Mouse (Mus musculus) brown adipose tissue, adult 24 weeks (tissue): ENCODE measurements around the gene Cdk9. TPM values are rescaled to one million over a fixed set of nuclear protein-coding genes. Genes with fewer than 3 reads are reported as not detected.

Experiments used
- H3K27ac ChIP-seq: fragments of 200-500 bp; replicated peaks from 2 replicates; pipeline ENCODE4 v1.5.1; 2012; ENCODE audit warnings: low read depth, mild to moderate bottlenecking, low read length
- H3K4me1 ChIP-seq: fragments of 200-500 bp; 2 replicates; pipeline ENCODE4 v1.6.1; 2012; ENCODE audit warnings: low read length, mixed read lengths; ENCODE audit not compliant: control insufficient read depth, insufficient read depth, insufficient read length
- H3K4me3 ChIP-seq: fragments of 200-500 bp; 2 replicates; pipeline ENCODE4 v1.5.1; 2012; ENCODE audit warnings: low read depth, mild to moderate bottlenecking, low read length, moderate library complexity; ENCODE audit not compliant: insufficient read depth
- polyA plus RNA-seq: library from polyadenylated mRNA; stranded (reverse); fragments of >200 nt; gene quantifications from 2 replicates; pipeline ENCODE4 v1.2.4, GENCODE M21; 2012; ENCODE audit not compliant: missing spikeins, insufficient read depth, insufficient read length

The Cdk9 gene
- polyA plus RNA-seq, 1 experiment, result 27.6 TPM

DNA sequence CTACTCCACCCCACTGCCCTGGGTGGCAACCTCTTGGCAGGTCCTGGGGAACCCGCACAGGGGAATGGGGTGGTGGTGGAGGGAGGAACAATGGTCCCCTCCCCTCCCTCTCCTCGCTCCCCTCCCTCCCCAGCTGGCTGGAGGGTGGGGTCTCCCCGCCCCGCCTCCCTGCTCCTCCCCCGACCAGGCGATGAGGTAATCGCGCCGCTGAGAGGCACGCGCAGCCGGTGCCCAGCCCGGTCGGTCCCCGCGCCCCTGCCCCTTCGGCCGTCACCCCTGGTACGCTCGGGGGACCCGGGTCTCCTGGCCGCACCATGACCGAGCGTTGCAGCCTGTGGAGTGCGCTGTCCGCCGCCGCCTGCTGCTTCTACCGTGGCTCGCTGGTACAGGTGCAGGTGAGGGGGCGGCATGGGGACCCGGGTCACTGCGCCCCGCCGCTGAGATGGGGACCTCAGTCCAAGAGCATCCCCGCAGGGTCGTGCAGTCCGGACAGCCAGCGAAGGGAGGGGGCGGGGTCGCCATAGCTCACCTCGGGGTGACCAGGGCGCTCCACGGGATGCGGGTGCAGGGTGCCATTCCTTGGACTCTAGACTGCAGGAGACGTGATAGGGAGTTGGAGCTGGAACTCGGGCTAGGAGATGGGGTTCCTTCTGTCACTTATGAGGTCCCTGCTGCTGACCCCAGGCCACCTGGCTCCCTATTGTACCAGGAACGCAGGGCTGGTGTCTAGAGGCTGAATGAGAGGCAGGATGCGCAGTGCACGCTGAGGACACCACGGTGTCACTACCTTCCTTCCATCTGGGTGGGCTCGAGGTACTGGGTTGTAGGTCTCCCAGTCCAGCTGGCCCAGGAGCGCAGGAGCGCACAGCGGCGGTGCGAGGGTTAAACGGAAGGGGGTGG is 28.6 kb upstream of the Cdk9 start:
- Histone ChIP-seq H3K27ac (peak overlapping the region; percentile 32; the same call in 1 of the 2 replicates), H3K4me3 (peak overlapping the region; percentile 32), H3K4me1 (peaks cover 22% of the 10 kb centered on the region)

DNA sequence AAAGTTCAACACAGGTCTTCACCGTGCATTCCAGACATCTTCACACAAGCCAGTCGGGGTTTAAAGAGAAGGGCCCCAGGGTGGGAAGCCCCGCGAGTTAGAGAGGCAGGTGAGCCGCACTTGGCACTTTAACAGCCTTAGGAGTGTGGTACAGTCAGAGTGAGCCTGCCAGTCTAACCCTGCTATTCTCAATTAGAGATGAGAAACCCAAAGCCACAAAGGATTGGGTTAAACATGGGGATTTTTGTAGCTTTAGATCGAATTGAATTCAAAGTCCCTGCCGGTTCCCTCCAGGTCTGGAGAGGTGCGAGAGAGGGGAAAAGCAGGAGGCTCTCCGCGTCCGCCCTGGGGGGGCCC is 28.0 kb upstream of the Cdk9 start, which contains the start of gene 6330409D20Rik:
TSS of gene 6330409D20Rik (minus strand) at position 101 of the 357 bp plus-strand sequence.
- Histone ChIP-seq H3K4me1 (peaks cover 22% of the 10 kb centered on the region), H3K4me3 (peak within 1 kb of the TSS; percentile 32), H3K27ac (peak within 1 kb of the TSS; percentile 32; the same call in 1 of the 2 replicates)

DNA sequence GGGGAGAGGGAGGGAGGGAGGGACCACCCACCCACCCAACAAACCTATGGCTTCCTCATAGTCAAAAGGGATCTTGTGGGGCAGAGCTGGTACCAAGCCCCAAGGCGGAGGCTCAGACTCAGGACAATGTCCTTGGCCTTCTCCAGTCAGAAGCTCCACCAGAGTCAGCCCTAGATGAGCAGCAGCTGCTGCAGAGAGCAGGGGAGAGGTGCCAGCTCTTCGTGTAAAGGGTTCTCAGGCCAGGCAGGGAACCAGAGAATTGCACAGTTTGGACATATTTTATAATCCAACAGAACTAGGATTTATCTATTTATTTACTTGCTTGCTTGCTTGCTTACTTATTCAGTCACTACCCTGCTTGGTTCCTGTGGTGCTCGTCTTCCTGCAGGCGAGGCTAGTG is 26.4 kb upstream of the Cdk9 start:
- peaks cover 26% of the 10 kb centered on the region for H3K4me1 ChIP-seq
- no peak overlapping the region; the same call in 1 of the 2 replicates for H3K27ac ChIP-seq
- no peak overlapping the region for H3K4me3 ChIP-seq

DNA sequence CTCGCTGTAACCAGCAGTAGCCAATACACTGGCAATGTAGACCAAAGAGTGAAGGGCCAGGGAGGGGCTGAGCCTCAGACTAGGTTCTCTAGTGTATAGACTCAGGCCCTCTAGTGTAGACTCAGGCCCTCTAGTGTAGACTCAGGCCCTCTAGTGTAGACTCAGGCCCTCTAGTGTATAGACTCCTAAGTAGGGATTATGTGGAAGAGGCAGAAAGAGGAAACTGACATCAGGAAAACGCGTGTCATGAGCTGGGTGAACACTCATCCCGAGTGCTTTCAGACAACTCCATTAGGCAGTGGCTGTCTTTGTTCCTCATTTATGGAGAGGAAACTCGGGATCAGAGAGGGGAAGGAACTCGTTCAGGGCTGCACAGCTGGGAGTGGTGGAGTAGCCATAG is 24.1 kb upstream of the Cdk9 start:
- Histone ChIP-seq H3K27ac (peak overlapping the region; percentile 77; the same call in 1 of the 2 replicates), H3K4me1 (peaks cover 26% of the 10 kb centered on the region)

DNA sequence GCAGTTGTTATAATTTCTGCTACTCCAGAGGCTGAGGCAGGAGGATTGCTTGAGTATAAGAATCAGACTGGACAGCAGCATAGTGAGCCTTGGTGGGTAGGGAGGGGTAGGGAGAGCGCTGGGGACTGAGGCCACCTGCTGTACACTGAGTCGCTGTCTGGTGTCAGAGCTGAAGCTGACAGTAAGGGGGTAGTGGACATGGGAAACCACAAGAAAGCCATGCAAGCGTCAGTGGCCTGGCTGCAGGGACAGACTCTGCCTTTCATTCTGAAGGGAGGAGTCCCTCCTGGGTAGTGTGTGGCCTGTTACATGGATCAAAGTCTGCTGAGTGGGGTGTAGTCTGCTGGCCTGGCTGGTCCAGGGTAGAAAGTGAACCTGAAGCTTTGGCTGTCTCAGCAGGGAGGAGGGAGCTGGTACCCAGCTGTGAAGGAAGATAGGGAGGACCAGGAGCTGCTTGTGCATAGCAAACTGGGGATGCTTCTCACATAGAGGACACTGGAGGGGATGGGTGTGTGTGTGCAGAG is 23.5 kb upstream of the Cdk9 start:
- Histone ChIP-seq H3K27ac (peak overlapping the region; percentile 77), H3K4me3 (peak overlapping the region; percentile 14), H3K4me1 (peaks cover 22% of the 10 kb centered on the region)

More for the DNA sequence above, 24.1 kb upstream of the Cdk9 start:
- peak overlapping the region; percentile 3; the same call in 1 of the 2 replicates for H3K4me3 ChIP-seq

DNA sequence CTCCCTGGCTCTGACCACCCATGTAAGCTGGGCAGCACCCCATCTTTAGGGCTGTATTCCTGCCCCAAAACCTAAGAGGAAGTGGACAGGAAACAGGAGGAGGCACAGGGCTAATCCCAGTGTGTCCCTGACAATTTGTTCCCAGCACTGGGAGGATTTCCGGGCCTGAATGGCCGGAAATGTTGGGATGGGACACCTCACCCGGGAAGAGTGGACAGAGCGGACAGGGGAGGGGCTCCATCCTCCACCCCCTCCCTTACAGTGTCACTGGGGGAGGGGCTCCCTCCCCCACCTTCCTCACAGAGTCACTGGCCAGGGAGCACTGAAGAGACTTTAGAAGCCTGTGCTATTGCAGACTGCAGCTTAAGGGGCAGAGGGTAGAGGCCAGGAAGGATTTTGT is 22.1 kb upstream of the Cdk9 start:
- Histone ChIP-seq H3K4me1 (peaks cover 22% of the 10 kb centered on the region), H3K27ac (peak overlapping the region; percentile 99), H3K4me3 (peak overlapping the region; percentile 23)

DNA sequence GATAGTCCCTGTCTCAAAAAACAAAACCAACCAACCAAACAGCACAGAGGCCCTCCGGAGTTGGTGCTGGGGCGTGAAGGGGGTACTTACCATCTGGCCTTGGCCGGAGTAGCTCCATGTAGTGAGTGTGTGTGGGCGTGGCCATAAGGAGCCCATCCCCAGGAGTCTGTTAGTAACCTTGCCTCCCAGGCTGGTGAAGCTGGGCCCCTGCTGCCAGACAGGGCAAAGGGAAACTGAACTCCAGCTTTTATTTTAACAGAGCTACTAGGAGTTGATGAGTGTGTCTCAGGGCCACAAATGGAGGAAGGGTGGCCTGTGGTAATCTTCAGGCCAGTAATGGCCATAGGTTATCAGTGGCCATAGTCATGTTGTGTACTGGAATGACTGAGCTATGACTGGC is 21.6 kb upstream of the Cdk9 start:
- H3K4me3 ChIP-seq, result peak overlapping the region; percentile 4
- peaks cover 19% of the 10 kb centered on the region for H3K4me1 ChIP-seq
- peak overlapping the region; percentile 99 for H3K27ac ChIP-seq

DNA sequence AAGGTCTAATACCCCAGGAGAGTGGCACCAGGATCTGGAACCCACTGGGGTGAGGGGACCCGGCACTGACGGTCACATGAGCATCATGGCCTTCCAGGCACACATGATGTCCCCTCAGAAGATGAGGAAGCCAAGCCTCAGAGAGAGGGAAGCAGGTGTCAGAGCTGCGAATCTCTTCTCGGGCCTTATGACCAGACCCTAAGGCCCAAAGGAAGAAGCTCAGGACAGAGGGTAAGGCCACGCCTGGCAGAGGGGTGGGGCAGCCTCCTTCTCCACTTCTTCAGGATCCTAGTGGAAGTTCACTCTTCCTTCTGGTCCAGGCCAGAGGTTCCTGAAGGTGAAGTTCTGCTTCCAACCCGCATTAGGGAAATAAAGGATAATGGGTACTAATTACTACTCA is 19.8 kb upstream of the Cdk9 start:
- Histone ChIP-seq H3K4me1 (peaks cover 16% of the 10 kb centered on the region), H3K27ac (peak overlapping the region; percentile 99)

DNA sequence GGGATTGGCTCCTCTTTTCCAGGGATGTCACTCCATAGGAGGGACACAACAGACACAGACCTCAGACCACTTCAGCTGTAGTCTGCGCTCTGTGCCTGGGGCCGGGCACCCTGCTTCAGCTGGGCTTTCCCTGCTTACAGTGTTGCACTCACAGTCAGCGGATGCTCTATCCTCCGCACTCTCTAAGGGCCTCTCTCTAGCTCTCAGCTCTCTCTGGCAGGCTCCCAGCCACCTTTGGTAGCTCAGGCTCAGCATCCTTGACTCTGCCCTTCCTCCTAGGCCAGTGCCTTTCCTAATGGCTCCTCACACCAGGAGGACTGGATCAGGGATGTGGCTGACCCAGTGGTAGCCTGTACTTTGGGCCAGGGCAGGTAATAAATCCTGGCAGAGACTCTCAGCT is 19.0 kb upstream of the Cdk9 start:
- H3K4me3 ChIP-seq, result peak overlapping the region; percentile 66

More for the DNA sequence above, 19.8 kb upstream of the Cdk9 start:
- peak overlapping the region; percentile 66 for H3K4me3 ChIP-seq

DNA sequence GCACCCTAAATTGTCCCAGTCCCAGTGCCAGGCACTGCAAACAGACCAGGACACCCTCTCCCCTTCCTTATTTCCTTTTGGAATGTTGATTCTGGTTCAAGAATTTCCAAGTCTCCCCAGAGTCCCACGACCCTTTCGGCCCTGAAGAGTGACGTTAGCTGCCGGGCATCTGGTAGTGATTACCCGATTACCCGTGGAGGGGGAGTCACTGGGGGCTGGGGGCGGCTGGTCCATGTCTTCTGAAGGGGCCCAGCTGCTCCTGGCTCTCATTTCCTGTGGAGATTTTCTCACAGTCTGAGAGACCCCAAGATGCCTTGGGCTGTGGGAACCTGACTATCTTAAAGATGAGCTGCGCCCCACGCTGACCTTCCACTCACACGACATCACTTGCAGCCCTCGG is 18.0 kb upstream of the Cdk9 start:
- Histone ChIP-seq H3K4me3 (peak overlapping the region; percentile 66), H3K4me1 (peaks cover 11% of the 10 kb centered on the region)

More for the DNA sequence above, 19.0 kb upstream of the Cdk9 start:
- Histone ChIP-seq H3K27ac (peak overlapping the region; percentile 99), H3K4me1 (peaks cover 11% of the 10 kb centered on the region)

DNA sequence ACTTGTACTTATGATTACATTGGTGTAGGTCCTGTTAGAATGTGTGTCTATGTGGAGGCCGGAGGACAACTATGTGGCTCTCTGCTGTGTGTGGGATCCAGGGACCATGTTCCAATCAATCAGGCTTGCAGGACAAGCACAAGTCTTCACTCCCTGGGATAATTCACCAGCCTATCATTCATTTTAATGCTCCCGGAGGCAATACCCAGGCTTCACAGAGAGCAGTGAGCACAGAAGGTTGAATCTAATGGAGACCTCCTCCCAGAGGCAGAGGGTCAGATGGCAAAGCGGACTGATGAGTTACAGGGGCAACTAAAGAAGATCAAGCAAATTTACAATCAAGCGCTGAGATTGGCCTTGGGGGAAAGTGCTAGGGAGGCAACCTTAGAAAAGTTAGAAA is 16.7 kb upstream of the Cdk9 start:
- peaks cover 11% of the 10 kb centered on the region for H3K4me1 ChIP-seq
- H3K27ac ChIP-seq, result peak overlapping the region; percentile 99
- peak overlapping the region; percentile 66 for H3K4me3 ChIP-seq

More for the DNA sequence above, 18.0 kb upstream of the Cdk9 start:
- peak overlapping the region; percentile 99 for H3K27ac ChIP-seq

DNA sequence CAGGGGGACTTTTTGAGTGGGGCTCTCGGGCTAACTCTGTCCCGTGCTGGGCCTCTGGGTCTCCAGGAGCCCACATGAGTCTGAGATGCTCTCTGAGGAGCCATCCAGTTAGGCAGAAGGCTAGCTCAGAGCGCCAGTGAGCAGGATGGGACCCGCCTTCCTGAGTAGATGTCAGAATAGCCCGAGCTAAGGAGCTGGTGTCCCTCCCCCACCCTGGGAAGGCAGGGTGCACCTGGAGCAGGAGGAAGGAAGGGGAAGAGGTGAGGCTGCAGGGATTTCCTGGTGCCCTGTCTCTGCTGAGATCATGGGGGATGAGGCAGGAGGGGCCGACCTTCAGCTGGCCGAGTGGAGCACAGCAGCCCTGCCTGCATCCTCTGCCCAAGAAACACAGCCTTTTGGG is 15.6 kb upstream of the Cdk9 start:
- peak overlapping the region; percentile 99 for H3K27ac ChIP-seq
- H3K4me3 ChIP-seq, result peak overlapping the region; percentile 66
- H3K4me1 ChIP-seq, result peaks cover 6% of the 10 kb centered on the region; the same call in 1 of the 2 replicates

DNA sequence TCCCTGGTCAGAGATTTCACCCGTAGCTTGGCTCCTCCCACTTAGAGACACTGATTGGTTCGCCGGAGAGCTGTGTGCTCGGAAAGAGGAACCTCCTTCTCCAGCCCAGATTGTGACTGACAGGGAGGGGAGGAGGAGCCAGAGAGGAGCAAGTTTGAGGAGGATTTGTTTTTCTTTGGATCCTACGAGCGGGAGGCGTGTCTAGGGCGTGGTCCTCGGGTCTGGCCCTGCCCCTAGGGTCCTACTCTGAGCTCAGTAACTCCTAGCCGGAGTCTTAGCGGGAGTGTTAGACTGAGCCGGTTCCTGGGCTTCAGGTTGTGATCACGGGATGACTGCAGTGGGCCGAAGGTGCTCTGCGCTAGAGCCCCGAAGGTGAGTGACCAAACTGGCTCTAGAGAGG is 14.6 kb upstream of the Cdk9 start:
- Histone ChIP-seq H3K4me1 (peaks cover 6% of the 10 kb centered on the region; the same call in 1 of the 2 replicates), H3K4me3 (peak overlapping the region; percentile 66), H3K27ac (peak overlapping the region; percentile 95)

DNA sequence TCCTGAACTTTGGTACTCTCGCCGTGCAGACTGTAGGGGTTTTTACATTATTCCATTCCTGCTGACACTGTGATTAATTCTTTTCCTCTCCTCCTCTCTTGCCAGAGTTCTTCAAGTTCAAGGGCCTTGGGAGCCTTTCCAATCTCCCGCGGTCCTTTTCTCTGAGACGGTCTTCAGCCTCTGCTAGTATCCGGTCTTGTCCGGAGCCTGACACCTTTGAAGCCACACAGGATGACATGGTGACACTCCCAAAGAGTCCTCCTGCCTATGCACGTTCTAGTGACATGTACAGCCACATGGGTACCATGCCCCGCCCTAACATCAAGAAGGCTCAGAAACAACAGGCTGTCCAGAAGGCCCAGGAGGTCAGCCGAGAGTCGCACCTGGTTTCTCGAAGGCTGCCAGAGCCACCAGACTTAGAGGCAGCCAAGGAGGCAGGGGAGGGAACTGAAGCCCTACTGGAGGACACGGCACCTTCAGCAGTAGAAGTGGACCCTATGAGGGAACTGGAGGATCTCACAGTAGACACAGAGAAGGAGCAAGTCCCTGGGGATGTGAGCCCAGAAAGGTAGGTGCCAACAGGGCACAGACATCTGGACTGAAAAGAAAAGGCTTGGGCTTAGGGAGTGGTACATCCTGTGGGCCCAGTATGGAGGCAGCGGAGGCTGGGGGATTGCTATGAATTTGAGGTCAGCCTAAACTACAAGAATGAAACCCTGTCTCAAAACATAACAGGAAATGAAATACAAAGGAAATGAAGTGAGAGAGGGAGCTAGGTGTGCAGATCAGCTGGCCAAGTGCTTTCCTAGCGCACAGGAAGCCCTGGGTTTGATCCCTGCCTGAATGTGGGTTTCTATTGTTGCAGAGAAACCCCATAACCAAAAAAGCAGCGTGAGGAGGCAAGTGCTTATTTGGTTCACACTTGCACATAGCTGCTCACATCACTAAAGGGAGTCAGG is 12.2 kb upstream of the Cdk9 start:
- Histone ChIP-seq H3K4me1 (peaks cover 2% of the 10 kb centered on the region; the same call in 1 of the 2 replicates), H3K27ac (no peak overlapping the region), H3K4me3 (no peak overlapping the region)
